Mouse (Mus musculus): Measurements from ENCODE around the gene Gm6685. TPM values are rescaled to one million over a fixed set of nuclear protein-coding genes. Genes with fewer than 3 reads are reported as not detected.

Gene Gm6685
- 2.0 TPM in 1 of 2 replicates, not detected in the other for polyA plus RNA-seq (2012)

GRCm38 (mm10) chr11:28339224-28340150, at the start of gene Gm6685:
Gene Gm6685 (minus strand): TSS chr11:28339867.

Other genes with a start within 250 kb of the Gm6685 start
- gene Ccdc85a, start 244.5 kb upstream of the Gm6685 start, polyA plus RNA-seq (2012): 0.03 TPM in 1 of 2 replicates, not detected in the other

Measured in megakaryocyte-erythroid progenitor cell, adult 5 weeks (primary cell).